Mouse (Mus musculus) liver, embryonic 14.5 days (tissue): ENCODE measurements around the gene Sparc. TPM values are rescaled to one million over a fixed set of nuclear protein-coding genes. Genes with fewer than 3 reads are reported as not detected.
A peak's percentile ranks its signal among the peaks of the same experiment; 100 is the strongest.

Source experiments
- ATAC-seq: fragments of 200-750 bp; cut with Nextera tagmentation; 2 replicates; pipeline ENCODE4 v1.8.0; 2017; ENCODE audit warnings: moderate number of reproducible peaks, mild to moderate bottlenecking, moderate library complexity; ENCODE audit not compliant: insufficient read depth
- DNase-seq, 3 experiments: peaks; one replicate each; pipeline ENCODE4 v3.0.0-alpha.2; 2012 to 2013; ENCODE audit warnings: low read depth in 3 of 3, low spot score in 3 of 3
- H3K27ac ChIP-seq: fragments of 300-500 bp; sonication (generic); 2 replicates; pipeline ENCODE4 v1.5.1; 2014; ENCODE audit warnings: moderate library complexity, mild to moderate bottlenecking, control low read depth, inconsistent platforms
- H3K27me3 ChIP-seq: fragments of 300-500 bp; sonication (generic); 2 replicates; pipeline ENCODE4 v1.6.1; 2014; ENCODE audit warnings: mild to moderate bottlenecking, low read length, moderate library complexity; ENCODE audit not compliant: control insufficient read depth, insufficient read depth
- H3K36me3 ChIP-seq: fragments of 300-500 bp; sonication (generic); replicated peaks from 2 replicates; pipeline ENCODE4 v1.6.1; 2014; ENCODE audit warnings: low read depth; ENCODE audit not compliant: control insufficient read depth, insufficient read depth
- H3K4me1 ChIP-seq, 2 experiments: fragments of 200-500 bp in 1 of 2; fragments of 300-500 bp in 1 of 2; sonication (generic) in 1 of 2; replicated peaks; 2 replicates each; pipeline ENCODE4 v1.6.1; 2012 to 2014; ENCODE audit warnings: antibody characterized with exemption in 1 of 2, inconsistent platforms in 1 of 2, low read length in 1 of 2; ENCODE audit not compliant: control insufficient read depth in 2 of 2, insufficient read depth in 2 of 2
- H3K4me2 ChIP-seq: fragments of 300-500 bp; sonication (generic); 2 replicates; pipeline ENCODE4 v1.6.1; 2014; ENCODE audit warnings: low read depth, mild to moderate bottlenecking, control low read depth, moderate library complexity
- H3K4me3 ChIP-seq, 2 experiments: fragments of 200-500 bp in 1 of 2; fragments of 300-500 bp in 1 of 2; sonication (generic) in 1 of 2; 2 replicates each; pipeline ENCODE4 v1.5.1; 2012 to 2014; ENCODE audit warnings: low read depth in 2 of 2, low read length in 2 of 2, mild to moderate bottlenecking in 2 of 2, control low read depth in 1 of 2, inconsistent platforms in 1 of 2, moderate library complexity in 1 of 2; ENCODE audit not compliant: insufficient read depth in 1 of 2
- H3K9ac ChIP-seq: fragments of 300-500 bp; sonication (generic); replicated peaks from 2 replicates; pipeline ENCODE4 v1.6.1; 2014; ENCODE audit warnings: mild to moderate bottlenecking, control low read depth, moderate library complexity
- H3K9me3 ChIP-seq: fragments of 300-500 bp; sonication (generic); 2 replicates; pipeline ENCODE4 v1.6.1; 2016; ENCODE audit warnings: low read length, mixed read lengths; ENCODE audit not compliant: control insufficient read depth
- CTCF ChIP-seq: IDR thresholded peaks from 2 replicates; pipeline ENCODE4 v1.5.1; 2016; ENCODE audit warnings: antibody characterized with exemption, low read depth, control low read depth
- EP300 ChIP-seq: IDR thresholded peaks from 2 replicates; pipeline ENCODE4 v1.6.1; 2016; ENCODE audit warnings: antibody characterized with exemption, low read depth
- WGBS: fragments of 180-500 bp; shearing (Covaris S2); extraction: QIAGEN DNeasy Blood & Tissue Kit; methylation state at CpG from one replicate; pipeline ENCODE4 v1.1.7; 2014; ENCODE audit not compliant: insufficient replicate concordance; 5-methylcytosine and 5-hydroxymethylcytosine counted together
- polyA plus RNA-seq, 2 experiments: library from polyadenylated mRNA; depleted of rRNA in 1 of 2; stranded (reverse) in 1 of 2; unstranded in 1 of 2; fragments of >200 nt; fragmentation: Nextera tagmentation in 1 of 2; extraction: Ambion mirVana in 1 of 2; gene quantifications; 2 replicates each; pipeline versions ENCODE4 v1.2.1 to v1.2.3; 2012 to 2014

Gene Sparc
- polyA plus RNA-seq, 2 experiments = 64.9 to 88.2 TPM

DNA sequence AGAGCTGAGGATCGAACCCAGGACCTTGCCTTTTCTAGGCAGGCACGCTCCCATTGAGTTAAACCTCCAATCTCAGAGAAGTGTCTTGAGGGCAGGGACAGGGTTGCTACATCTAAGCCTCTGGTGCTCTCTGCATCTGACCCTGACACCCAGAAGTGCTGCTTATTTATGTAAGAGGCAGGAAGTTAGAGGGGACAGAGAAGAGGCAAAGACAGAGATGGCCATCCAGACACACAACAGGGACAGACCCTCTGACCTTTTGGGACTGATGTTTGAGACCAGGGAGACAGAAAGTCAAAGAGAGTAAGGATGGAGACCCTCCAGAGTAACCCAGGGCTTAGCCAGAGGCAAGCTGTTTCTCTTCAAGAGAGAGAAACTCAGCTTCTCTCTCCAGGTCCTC is 7.0 kb upstream of the Sparc start:
- Histone ChIP-seq H3K36me3 (no peaks in the 10 kb centered on the region), H3K4me3 (no peak overlapping the region), H3K4me2 (no peak overlapping the region), H3K9me3 (no peaks in the 10 kb centered on the region), H3K9ac (no peak overlapping the region), H3K27ac (no peak overlapping the region), H3K4me1 (peaks cover 0 to 8% of the 10 kb centered on the region in 2 experiments; a peak in 1 of 4 replicates), H3K27me3 (no peaks in the 10 kb centered on the region)
- DNase-seq (no peak), ATAC-seq (no peak)
- 62% methylated on average over 2 of the region's 2 CpGs for WGBS
- TF ChIP-seq EP300 (no peak), CTCF (no peak)

DNA sequence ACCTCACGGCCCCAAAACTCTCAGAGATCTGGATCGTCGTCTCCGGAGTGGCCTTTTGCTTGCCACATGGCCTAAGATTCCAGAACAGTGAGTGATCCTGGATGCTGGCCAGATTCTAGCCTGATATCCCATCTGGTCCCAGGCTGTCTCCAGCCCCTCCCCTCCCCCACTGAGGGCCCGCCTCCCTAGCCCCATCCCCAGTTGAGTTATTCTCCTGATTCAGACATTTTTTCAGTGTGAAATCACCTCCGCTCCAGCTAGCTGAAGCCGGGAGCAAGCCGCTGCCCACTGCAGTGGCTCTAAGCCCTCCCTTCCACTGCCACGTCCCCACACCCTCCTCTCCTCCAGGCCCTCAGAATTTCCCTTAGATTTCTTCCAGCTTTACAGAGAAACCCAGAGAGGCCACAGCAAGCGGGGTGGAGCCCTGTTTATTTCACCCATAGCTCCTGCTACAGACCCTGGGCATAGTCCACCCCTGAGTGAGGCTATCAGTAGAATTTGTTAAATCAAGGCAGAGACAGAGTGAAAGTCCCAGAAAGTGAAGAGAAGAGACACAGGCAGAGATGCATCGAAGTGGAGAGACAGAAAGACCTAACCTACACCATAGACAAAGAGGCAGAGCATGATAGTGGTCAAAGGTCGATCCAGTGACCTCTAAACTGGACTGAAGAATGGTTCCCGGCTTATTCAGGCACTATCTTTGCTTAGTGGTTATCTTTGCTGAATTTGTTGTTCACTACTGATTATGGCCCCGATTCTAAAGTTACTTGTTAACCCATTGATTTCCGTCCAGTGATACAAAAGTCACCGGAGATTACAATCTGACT is 5.4 kb upstream of the Sparc start:
- 39% methylated on average over 16 of the region's 16 CpGs for WGBS
- Histone ChIP-seq H3K36me3 (no peaks in the 10 kb centered on the region), H3K9me3 (no peaks in the 10 kb centered on the region), H3K9ac (no peak overlapping the region), H3K4me1 (peaks cover 0 to 12% of the 10 kb centered on the region in 2 experiments; a peak in 2 of 4 replicates), H3K27ac (peak overlapping the region; percentile 3; the same call in 1 of the 2 replicates), H3K4me2 (no peak overlapping the region), H3K4me3 (no peak overlapping the region), H3K27me3 (no peaks in the 10 kb centered on the region)
- no peak for DNase-seq
- TF ChIP-seq CTCF (no peak), EP300 (no peak)
- peak; percentile 52; the same call in 1 of the 2 replicates for ATAC-seq

DNA sequence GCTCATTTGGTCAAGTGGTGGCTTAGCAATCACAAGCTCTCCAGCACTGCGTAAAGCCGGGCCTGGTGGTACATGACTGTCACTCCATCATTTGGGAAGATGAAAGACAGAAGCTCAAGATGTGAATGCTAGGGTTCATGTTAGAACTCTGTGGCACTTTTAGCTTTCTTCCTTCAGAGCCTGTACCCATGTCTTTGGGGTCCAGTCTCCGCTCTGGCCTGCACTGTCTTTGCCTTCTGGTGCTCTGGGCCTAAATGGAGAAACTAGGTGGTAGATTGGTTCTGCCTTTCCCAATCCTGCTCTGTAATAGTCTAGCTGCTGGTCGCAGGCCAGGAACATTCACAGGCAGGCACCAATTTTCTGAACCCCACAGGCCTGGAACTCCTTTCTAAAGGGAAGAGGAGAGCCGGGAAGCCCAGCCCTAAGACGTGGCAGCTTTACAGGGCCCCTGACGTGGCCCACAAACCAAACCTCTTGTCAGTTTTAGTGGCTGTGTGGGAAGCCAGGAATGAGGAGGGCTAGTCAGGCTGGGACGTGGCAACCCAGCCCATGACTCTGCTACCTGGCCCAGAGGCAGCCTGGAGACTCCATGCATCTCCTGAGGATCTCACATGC is 1.9 kb upstream of the Sparc start:
- DNase-seq (no peak), ATAC-seq (no peak)
- H3K27ac ChIP-seq = no peak overlapping the region
- TF ChIP-seq CTCF (no peak), EP300 (no peak)
- no peaks in the 10 kb centered on the region for H3K27me3 ChIP-seq
- H3K9me3 ChIP-seq = no peaks in the 10 kb centered on the region
- H3K4me2 ChIP-seq = no peak overlapping the region
- H3K4me1 ChIP-seq = peaks cover 0 to 20% of the 10 kb centered on the region in 2 experiments; a peak in 2 of 4 replicates
- WGBS = 58% methylated on average over 8 of the region's 8 CpGs
- H3K4me3 ChIP-seq = no peak overlapping the region
- H3K36me3 ChIP-seq = no peaks in the 10 kb centered on the region
- no peak overlapping the region for H3K9ac ChIP-seq

DNA sequence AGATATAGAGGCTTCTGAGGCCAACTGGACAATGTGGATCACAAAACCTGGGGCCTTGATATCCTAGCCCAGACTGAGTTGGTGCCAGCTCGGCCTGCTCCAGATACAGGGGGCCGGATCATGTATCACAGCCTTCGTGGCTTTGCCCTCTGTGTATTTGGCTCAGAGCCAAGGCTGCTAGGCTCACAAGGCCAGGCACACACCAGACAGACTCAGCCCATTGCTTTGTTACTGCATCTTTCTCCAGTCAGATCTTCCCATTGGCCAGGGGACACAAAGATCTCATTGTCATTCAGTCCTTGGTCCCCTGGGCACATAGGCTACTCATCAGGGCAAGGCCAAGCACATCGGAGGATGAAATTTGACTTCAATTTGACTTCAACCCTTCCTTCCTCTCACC is 773 bp upstream of the Sparc start:
- ATAC-seq = no peak

DNA sequence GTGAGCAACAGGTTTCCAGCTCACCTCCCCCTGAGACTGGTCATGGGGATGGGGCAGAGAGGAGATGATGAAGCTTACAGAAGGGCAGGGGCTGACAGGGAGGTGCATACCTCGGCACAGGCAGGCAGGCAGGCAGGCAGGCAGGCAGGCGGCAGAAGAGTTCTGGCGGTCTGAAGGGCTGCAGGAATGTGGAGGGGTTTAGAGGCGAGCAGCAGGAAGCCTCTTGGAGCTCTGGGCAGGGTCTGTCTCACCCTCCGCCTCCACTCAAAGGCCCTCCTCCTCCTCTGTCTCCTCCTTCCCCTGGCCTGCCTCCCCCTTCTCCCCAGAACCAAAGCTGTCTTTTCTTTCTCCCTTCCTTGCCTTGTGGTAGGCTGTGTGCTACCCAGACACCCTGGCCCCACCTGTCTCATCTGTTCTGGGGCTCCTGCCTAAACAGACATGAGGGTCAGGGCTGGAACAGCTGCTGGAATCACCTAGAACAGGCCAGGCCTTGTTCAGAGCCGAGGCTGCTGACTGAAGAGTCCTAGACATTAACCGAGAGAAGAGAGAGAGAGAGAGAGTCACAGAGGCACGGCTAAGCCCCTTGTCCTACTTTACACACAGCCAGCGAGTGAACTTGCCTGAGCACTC is 3.2 kb downstream of the Sparc start:
- Histone ChIP-seq H3K27me3 (no peaks in the 10 kb centered on the region), H3K9me3 (no peaks in the 10 kb centered on the region), H3K9ac (peak overlapping the region; percentile 23; the same call in 1 of the 2 replicates), H3K36me3 (no peaks in the 10 kb centered on the region), H3K4me1 (peaks cover 0 to 22% of the 10 kb centered on the region in 2 experiments; a peak in 2 of 4 replicates), H3K27ac (no peak overlapping the region), H3K4me2 (no peak overlapping the region; the same call in 1 of the 2 replicates), H3K4me3 (peak overlapping the region; percentile 37 to 58)
- DNase-seq (no peak), ATAC-seq (0 out of 2 replicates have a peak, but pooled peaks have one; percentile 37)
- WGBS = 26% methylated on average over 9 of the region's 9 CpGs
- TF ChIP-seq CTCF (no peak), EP300 (no peak)

More for the DNA sequence above, 773 bp upstream of the Sparc start:
- Histone ChIP-seq H3K4me2 (no peak overlapping the region), H3K4me1 (peaks cover 0 to 17% of the 10 kb centered on the region in 2 experiments; a peak in 2 of 4 replicates), H3K9ac (no peak overlapping the region), H3K9me3 (no peaks in the 10 kb centered on the region), H3K27me3 (no peaks in the 10 kb centered on the region), H3K27ac (no peak overlapping the region), H3K4me3 (no peak overlapping the region), H3K36me3 (no peaks in the 10 kb centered on the region)
- no peak for TF ChIP-seq CTCF
- TF ChIP-seq EP300 = no peak
- DNase-seq = no peak
- 47% methylated on average over 4 of the region's 4 CpGs for WGBS
